In genomic region chr1:39530258-39530943, GRCm38 (mm10) we compare ENCODE assay signal across 9 mouse cellular contexts. TPM values are rescaled to one million over a fixed set of nuclear protein-coding genes. Genes with fewer than 3 reads are reported as not detected.
DNase-seq lines count a peak whose midpoint lies in the region; ATAC-seq lines count a peak whose summit lies in the region.
"Had no signal": no experiment of that assay in that cellular context is flagged by ENCODE, and none has a peak within 500 bp of the region (broad histone marks: within the 10 kb centered on the region; RNA-seq: fewer than 3 reads in every experiment).

No protein-coding gene starts in this region.

- H3K9ac ChIP-seq in liver, embryonic 12.5 days: no peak overlapping the region
- H3K9ac ChIP-seq: limb, embryonic 13.5 days had no signal

- 30% methylated on average over 13 of the region's 13 CpGs for WGBS in liver, embryonic 12.5 days (ENCODE audit: insufficient replicate concordance)

- H3K27ac ChIP-seq in liver, embryonic 12.5 days: no peak overlapping the region
- H3K27ac ChIP-seq: limb, embryonic 13.5 days had no signal

- DNase-seq in A20 (ENCODE audit: low read depth, low spot score) (peak; percentile 80), MEL-GATA-1-ER (ENCODE audit: extremely low read depth, low read depth) (peak; percentile 83)
- DNase-seq in cerebellum, adult 8-10 months: peak; percentile 83
- peak; percentile 63 to 80 for DNase-seq in frontal cortex, postnatal 25 days (ENCODE audit: low spot score in 2 of 2)
- peak; percentile 86 for DNase-seq in kidney, postnatal 10 days
- DNase-seq in retina, embryonic 14.5 days (ENCODE audit: low spot score): peak; percentile 87
- DNase-seq in urinary bladder, postnatal 10 days (ENCODE audit: low spot score): peak; percentile 27

- H3K36me3 ChIP-seq in liver, embryonic 12.5 days: no peaks in the 10 kb centered on the region
- H3K36me3 ChIP-seq: limb, embryonic 13.5 days had no signal

- H3K27me3 ChIP-seq in liver, embryonic 12.5 days (replicated peaks): peaks cover 6% of the 10 kb centered on the region; the same call in 1 of the 2 replicates
- H3K27me3 ChIP-seq: limb, embryonic 13.5 days had no signal

- H3K4me1 ChIP-seq in liver, embryonic 12.5 days: peaks cover 11% of the 10 kb centered on the region
- H3K4me1 ChIP-seq: limb, embryonic 13.5 days had no signal

- H3K4me2 ChIP-seq in liver, embryonic 12.5 days: no peak overlapping the region
- H3K4me2 ChIP-seq: limb, embryonic 13.5 days had no signal

- peak; percentile 27; the same call in 1 of the 2 replicates for ATAC-seq in liver, embryonic 12.5 days

- H3K4me3 ChIP-seq in liver, embryonic 12.5 days: no peak overlapping the region
- H3K4me3 ChIP-seq: limb, embryonic 13.5 days had no signal

- H3K9me3 ChIP-seq in liver, embryonic 12.5 days (replicated peaks): no peaks in the 10 kb centered on the region
- H3K9me3 ChIP-seq: limb, embryonic 13.5 days had no signal

RNA-seq across cellular contexts. Expression of gene Cnot11, which starts 4.4 kb away (rescaled TPM):
- polyA plus RNA-seq in liver, embryonic 12.5 days (2016; fragmentation: Nextera tagmentation; extraction: Ambion mirVana): 17.2 and 20.0 TPM in 2 replicates

RNA-seq across cellular contexts. Expression of gene Rnf149, which starts 46.8 kb away (rescaled TPM):
- 25.6 and 27.3 TPM in 2 replicates for polyA plus RNA-seq in liver, embryonic 12.5 days (2016; fragmentation: Nextera tagmentation; extraction: Ambion mirVana)

RNA-seq across cellular contexts. Expression of gene Tbc1d8, which starts 51.8 kb away (rescaled TPM):
- 4.9 and 5.0 TPM in 2 replicates for polyA plus RNA-seq in liver, embryonic 12.5 days (2016; fragmentation: Nextera tagmentation; extraction: Ambion mirVana)

Comparison
In these comparisons a context has a peak if more than half of its experiments do, and no peak if none do; other contexts are left out.
1. DNase-seq: peak in every context shown above with its lines; median percentile 87 in retina, embryonic 14.5 days; 86 in kidney, postnatal 10 days; 83 in MEL-GATA-1-ER; 83 in cerebellum, adult 8-10 months; 80 in A20; 72 in frontal cortex, postnatal 25 days; 27 in urinary bladder, postnatal 10 days.